Mouse (Mus musculus) testis, adult 2 months (tissue): ENCODE results near the gene C130032M10Rik.

ENCODE experiments used
- CTCF ChIP-seq: fragments of 200-500 bp; IDR thresholded peaks from 2 replicates; pipeline ENCODE4 v1.5.1; 2012; ENCODE audit warnings: low read depth, mild to moderate bottlenecking, inconsistent platforms, low read length, moderate library complexity; ENCODE audit not compliant: control insufficient read depth, insufficient read depth, insufficient replicate concordance
- POLR2A ChIP-seq: fragments of 200-500 bp; IDR thresholded peaks from 2 replicates; pipeline ENCODE4 v1.6.1; 2012; ENCODE audit warnings: low read depth, mild to moderate bottlenecking, inconsistent platforms, low read length, moderate library complexity; ENCODE audit not compliant: control insufficient read depth

GRCm38 (mm10) chr9:114560141-114560540 lies 44.6 kb downstream of the C130032M10Rik start:
- no peak for TF ChIP-seq CTCF
- TF ChIP-seq POLR2A, result no peak
